Mouse (Mus musculus): ENCODE data around the gene Vmo1. TPM values are rescaled to one million over a fixed set of nuclear protein-coding genes. Genes with fewer than 3 reads are reported as not detected.

The Vmo1 gene
- polyA plus RNA-seq, 1 experiment: not detected

DNA sequence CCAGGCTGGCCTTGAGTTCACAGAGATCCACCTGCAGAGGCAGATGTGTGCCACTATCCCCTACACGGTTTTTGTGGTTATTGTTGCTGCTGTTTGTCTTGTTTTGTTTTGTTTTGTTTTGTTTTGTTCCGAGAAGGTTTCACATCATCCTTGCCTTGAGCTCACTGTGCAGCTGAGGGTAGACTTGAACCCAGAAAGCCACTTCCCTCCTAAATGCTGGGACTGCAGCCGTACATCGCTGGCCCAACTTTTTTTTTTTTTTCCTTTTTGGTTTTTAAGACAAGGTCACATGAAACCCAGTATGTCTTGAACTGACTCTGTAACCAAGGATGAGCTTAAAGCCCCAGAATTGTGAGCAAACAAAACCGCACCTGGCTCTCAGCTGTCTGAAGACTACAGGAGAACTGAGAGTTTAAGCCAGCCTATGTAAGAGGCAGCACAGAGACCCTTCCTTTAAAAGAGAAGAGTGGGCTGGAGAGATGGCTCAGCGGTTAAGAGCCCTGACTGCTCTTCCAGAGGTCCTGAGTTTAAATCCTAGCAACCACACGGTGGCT lies 7.4 kb downstream of the Vmo1 start:
- WGBS: 73% methylated on average over 7 of the region's 7 CpGs
- TF ChIP-seq POLR2A (IDR thresholded peaks at IDR 0.05; ENCODE audit: borderline replicate concordance, insufficient read depth, low read length): no peak
- TF ChIP-seq CTCF (IDR thresholded peaks at IDR 0.05; ENCODE audit: borderline replicate concordance, insufficient read depth, low read depth, low read length): no peak
- H3K4me3 ChIP-seq (replicated peaks; ENCODE audit: insufficient read depth, low read depth, low read length): no peak overlapping the region

DNA sequence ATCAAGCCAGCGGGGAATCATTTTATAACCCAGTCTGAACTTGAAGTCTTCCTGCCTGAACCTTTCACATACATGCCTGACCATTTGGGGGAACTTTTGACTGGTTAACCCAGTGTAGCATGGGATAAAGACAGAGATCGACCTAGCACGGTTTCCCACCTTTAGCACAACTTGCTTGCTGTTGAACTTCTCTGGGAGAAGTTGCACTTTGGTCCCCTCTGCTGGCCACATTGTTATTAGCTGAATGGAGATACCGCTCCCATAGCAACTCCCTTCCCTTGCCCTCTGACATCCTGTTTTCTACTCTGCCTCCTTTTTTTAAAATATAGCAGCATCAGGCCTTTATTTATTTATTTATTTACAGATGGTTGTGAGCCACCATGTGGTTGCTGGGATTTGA lies 8.0 kb downstream of the Vmo1 start:
- 23% methylated on average over 4 of the region's 4 CpGs for WGBS

More for the DNA sequence above, 7.4 kb downstream of the Vmo1 start:
- no peak for DNase-seq
- no peaks in the 10 kb centered on the region for H3K27me3 ChIP-seq (ENCODE audit: control insufficient read depth, insufficient read depth, low read length)
- H3K4me1 ChIP-seq (ENCODE audit: control insufficient read depth, insufficient read depth, low read length): no peaks in the 10 kb centered on the region
- no peak overlapping the region for H3K27ac ChIP-seq (ENCODE audit: insufficient read depth, low read length)

DNA sequence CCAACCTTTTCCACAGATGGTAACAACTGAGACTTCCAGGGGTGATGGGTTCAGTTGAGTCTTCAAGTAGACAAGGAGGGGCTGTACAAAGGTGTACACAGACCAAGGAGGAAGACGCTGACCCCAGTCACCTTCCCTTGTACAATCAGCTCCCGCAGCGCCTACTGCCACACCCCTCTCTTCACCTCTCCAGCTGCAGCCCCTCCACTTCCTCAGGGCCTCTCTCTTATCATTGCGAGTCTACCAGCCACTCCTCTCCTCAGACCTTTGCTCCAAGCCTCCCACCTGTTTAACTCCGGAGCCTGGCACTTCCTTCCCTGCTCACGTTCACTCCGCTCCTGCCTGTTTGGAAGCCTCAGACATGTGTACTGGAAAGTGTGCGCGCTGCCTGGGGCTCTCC lies 9.4 kb downstream of the Vmo1 start, which contains the start of gene Tm4sf5:
Tm4sf5 (plus strand) TSS at position 275 of the 400 bp plus-strand sequence.
- WGBS: 77% methylated on average over 9 of the region's 9 CpGs
- Histone ChIP-seq H3K27me3 (ENCODE audit: control insufficient read depth, insufficient read depth, low read length) (no peaks in the 10 kb centered on the region), H3K27ac (ENCODE audit: insufficient read depth, low read length) (no peak within 1 kb of the TSS), H3K4me1 (ENCODE audit: control insufficient read depth, insufficient read depth, low read length) (no peaks in the 10 kb centered on the region), H3K4me3 (replicated peaks; ENCODE audit: insufficient read depth, low read depth, low read length) (no peak within 1 kb of the TSS)
- no peak for TF ChIP-seq CTCF (IDR thresholded peaks at IDR 0.05; ENCODE audit: borderline replicate concordance, insufficient read depth, low read depth, low read length)
- no peak for TF ChIP-seq POLR2A (IDR thresholded peaks at IDR 0.05; ENCODE audit: borderline replicate concordance, insufficient read depth, low read length)
- DNase-seq: no peak

More for the DNA sequence above, 8.0 kb downstream of the Vmo1 start:
- H3K4me3 ChIP-seq (replicated peaks; ENCODE audit: insufficient read depth, low read depth, low read length): no peak overlapping the region
- H3K4me1 ChIP-seq (ENCODE audit: control insufficient read depth, insufficient read depth, low read length): no peaks in the 10 kb centered on the region
- TF ChIP-seq POLR2A (IDR thresholded peaks at IDR 0.05; ENCODE audit: borderline replicate concordance, insufficient read depth, low read length): no peak
- TF ChIP-seq CTCF (IDR thresholded peaks at IDR 0.05; ENCODE audit: borderline replicate concordance, insufficient read depth, low read depth, low read length): peak; percentile 44; the same call in 1 of the 2 replicates
- no peaks in the 10 kb centered on the region for H3K27me3 ChIP-seq (ENCODE audit: control insufficient read depth, insufficient read depth, low read length)
- DNase-seq: no peak
- H3K27ac ChIP-seq (ENCODE audit: insufficient read depth, low read length): no peak overlapping the region

DNA sequence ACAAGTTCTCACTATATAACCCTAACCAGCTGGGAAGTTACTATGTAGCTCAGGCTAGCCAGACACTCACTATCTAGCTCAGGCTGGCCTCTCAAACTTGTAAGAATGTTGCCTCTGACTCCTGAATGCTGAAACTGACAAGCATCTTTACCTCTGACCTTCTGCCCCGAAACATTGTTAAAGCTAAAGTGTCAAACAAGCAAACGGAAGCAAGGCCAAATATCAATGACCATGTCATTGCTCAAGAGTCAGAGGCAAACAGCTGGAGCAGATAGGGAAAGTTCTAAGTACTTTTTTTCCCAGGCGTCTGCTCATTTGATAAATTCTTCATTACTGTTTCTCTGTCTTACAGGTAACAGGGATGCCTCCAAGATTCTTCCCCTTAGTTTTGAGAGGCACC lies 12.4 kb downstream of the Vmo1 start:
- H3K4me3 ChIP-seq (replicated peaks; ENCODE audit: insufficient read depth, low read depth, low read length): no peak overlapping the region
- TF ChIP-seq POLR2A (IDR thresholded peaks at IDR 0.05; ENCODE audit: borderline replicate concordance, insufficient read depth, low read length): no peak
- no peak for TF ChIP-seq CTCF (IDR thresholded peaks at IDR 0.05; ENCODE audit: borderline replicate concordance, insufficient read depth, low read depth, low read length)

DNA sequence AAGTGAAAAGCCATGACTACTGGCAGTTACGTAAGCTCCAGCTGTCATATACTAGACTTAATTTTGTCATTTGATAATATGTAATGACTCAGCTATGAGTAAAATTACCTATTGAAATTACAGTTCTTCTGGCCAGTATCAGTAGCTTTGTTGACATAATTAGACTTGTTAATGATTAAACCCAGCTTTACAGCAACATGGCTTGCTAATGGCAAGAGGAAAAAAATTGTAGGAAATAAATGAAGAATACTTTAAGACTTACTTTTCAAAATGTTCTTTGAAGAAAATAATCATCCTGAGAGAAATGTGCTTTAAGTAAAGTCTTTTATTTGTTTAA lies 14.0 kb downstream of the Vmo1 start:
- no peak for DNase-seq
- Histone ChIP-seq H3K4me1 (ENCODE audit: control insufficient read depth, insufficient read depth, low read length) (no peaks in the 10 kb centered on the region), H3K27ac (ENCODE audit: insufficient read depth, low read length) (no peak overlapping the region), H3K27me3 (ENCODE audit: control insufficient read depth, insufficient read depth, low read length) (no peaks in the 10 kb centered on the region), H3K4me3 (replicated peaks; ENCODE audit: insufficient read depth, low read depth, low read length) (no peak overlapping the region)
- WGBS: 95% methylated on average over 1 of the region's 1 CpGs
- TF ChIP-seq POLR2A (IDR thresholded peaks at IDR 0.05; ENCODE audit: borderline replicate concordance, insufficient read depth, low read length) (no peak), CTCF (IDR thresholded peaks at IDR 0.05; ENCODE audit: borderline replicate concordance, insufficient read depth, low read depth, low read length) (no peak)

More for the DNA sequence above, 12.4 kb downstream of the Vmo1 start:
- H3K4me1 ChIP-seq (ENCODE audit: control insufficient read depth, insufficient read depth, low read length): no peaks in the 10 kb centered on the region
- WGBS: 71% methylated on average over 3 of the region's 3 CpGs
- H3K27me3 ChIP-seq (ENCODE audit: control insufficient read depth, insufficient read depth, low read length): no peaks in the 10 kb centered on the region
- no peak overlapping the region for H3K27ac ChIP-seq (ENCODE audit: insufficient read depth, low read length)
- no peak for DNase-seq

DNA sequence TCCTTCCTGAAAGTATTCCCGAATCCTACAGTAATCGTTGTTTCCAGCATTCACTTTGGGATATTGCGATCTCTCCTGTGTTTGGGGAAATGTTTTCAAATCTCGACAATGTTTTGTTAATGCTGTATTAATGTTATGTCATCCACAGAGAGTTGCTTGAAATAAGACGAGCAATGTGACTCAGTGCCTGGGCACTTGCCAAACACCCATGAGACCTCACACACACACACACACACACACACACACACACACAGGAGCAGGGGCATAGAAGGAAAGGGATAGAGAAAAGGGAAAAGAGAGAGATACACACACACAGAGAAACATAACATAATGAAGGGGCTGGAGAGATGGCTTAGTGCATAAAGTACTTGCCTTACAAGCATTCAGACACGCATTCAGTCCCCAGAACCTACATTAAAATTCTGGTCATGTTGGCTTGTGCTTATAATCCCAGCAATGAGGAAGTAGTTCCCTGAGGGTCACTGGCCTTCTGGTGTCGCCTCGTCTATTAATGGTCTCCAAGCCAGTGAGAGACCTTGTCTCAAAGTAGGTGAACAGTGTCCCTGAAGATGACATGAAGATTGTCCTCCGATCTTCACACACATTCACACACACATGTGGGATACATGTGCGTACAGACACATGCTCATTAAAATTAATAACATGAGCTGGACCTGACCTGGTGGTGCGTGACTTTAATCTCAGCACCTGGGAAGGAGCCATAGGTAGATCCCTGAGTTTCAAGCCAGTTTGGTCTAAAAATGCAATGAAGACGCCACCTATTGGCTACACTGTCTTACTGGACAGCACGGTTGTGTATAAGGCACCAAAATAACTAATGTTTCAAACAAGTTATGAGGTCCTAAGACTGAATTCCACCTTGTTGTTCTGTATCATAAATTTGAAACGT lies 14.6 kb downstream of the Vmo1 start:
- H3K4me3 ChIP-seq (replicated peaks; ENCODE audit: insufficient read depth, low read depth, low read length): no peak overlapping the region
- no peak for DNase-seq
- TF ChIP-seq POLR2A (IDR thresholded peaks at IDR 0.05; ENCODE audit: borderline replicate concordance, insufficient read depth, low read length): no peak
- no peak for TF ChIP-seq CTCF (IDR thresholded peaks at IDR 0.05; ENCODE audit: borderline replicate concordance, insufficient read depth, low read depth, low read length)
- no peak overlapping the region for H3K27ac ChIP-seq (ENCODE audit: insufficient read depth, low read length)
- no peaks in the 10 kb centered on the region for H3K4me1 ChIP-seq (ENCODE audit: control insufficient read depth, insufficient read depth, low read length)
- WGBS: 64% methylated on average over 14 of the region's 14 CpGs
- no peaks in the 10 kb centered on the region for H3K27me3 ChIP-seq (ENCODE audit: control insufficient read depth, insufficient read depth, low read length)

DNA sequence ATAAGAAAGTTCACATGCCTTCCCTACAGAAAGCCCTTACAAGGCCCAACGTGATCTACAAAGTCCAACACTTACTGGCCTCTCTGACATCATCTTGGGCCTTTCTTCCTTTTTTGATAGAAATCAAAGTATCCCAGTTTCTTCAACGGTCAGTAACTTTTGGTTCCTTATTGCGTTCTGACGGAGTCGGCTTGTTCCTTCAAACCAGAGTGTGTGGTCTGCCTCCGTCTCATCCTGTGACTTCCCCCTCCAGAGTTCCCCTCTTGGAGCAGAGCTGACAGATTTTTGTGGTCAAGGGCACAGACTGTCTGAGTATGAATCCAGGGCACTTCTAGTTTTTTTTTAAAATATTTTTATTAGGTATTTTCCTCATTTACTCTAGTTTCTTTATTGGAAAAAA lies 24.7 kb downstream of the Vmo1 start:
- Histone ChIP-seq H3K27ac (ENCODE audit: insufficient read depth, low read length) (no peak overlapping the region), H3K27me3 (ENCODE audit: control insufficient read depth, insufficient read depth, low read length) (no peaks in the 10 kb centered on the region), H3K4me3 (replicated peaks; ENCODE audit: insufficient read depth, low read depth, low read length) (no peak overlapping the region), H3K4me1 (ENCODE audit: control insufficient read depth, insufficient read depth, low read length) (no peaks in the 10 kb centered on the region)
- no peak for DNase-seq
- TF ChIP-seq POLR2A (IDR thresholded peaks at IDR 0.05; ENCODE audit: borderline replicate concordance, insufficient read depth, low read length) (no peak), CTCF (IDR thresholded peaks at IDR 0.05; ENCODE audit: borderline replicate concordance, insufficient read depth, low read depth, low read length) (no peak)
- 86% methylated on average over 6 of the region's 6 CpGs for WGBS

DNA sequence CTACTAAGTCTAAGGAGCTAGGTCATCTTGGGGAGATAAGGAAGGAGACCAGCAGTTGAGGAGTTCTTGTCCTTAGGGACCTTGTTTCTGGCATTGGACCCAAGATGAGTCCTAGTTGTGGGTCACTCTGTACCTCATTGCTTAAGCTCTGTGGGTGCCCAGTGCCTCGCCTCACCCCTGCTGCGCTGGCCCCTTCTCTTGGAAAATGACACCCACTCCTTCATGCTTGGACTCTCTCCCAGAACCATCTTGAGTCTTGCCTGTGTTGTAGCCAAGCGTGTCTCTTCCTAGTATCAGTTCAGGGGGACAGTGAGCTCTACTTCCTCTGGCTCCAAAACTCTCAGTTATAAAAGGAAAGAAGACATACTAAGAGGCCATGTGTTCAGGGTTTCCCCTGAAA lies 25.3 kb downstream of the Vmo1 start:
- H3K27me3 ChIP-seq (ENCODE audit: control insufficient read depth, insufficient read depth, low read length): no peaks in the 10 kb centered on the region
- TF ChIP-seq POLR2A (IDR thresholded peaks at IDR 0.05; ENCODE audit: borderline replicate concordance, insufficient read depth, low read length) (no peak), CTCF (IDR thresholded peaks at IDR 0.05; ENCODE audit: borderline replicate concordance, insufficient read depth, low read depth, low read length) (no peak)
- H3K4me1 ChIP-seq (ENCODE audit: control insufficient read depth, insufficient read depth, low read length): no peaks in the 10 kb centered on the region
- no peak overlapping the region for H3K4me3 ChIP-seq (replicated peaks; ENCODE audit: insufficient read depth, low read depth, low read length)
- H3K27ac ChIP-seq (ENCODE audit: insufficient read depth, low read length): no peak overlapping the region
- no peak for DNase-seq
- WGBS: 58% methylated on average over 3 of the region's 3 CpGs

Data from cerebellum, adult 2 months (tissue).